Mouse (Mus musculus): ENCODE results near the gene Pax7.
A peak's percentile ranks its signal among the peaks of the same experiment; 100 is the strongest.

The Pax7 gene

GRCm38 (mm10) chr4:139833036-139833634 lies at the start of gene Pax7:
Pax7 (minus strand) TSS chr4:139833528.
- DNase-seq (ENCODE audit: low spot score) = no peak

- no peak for DNase-seq (ENCODE audit: low spot score)
These were observed 48.5 kb upstream of the Pax7 start for GRCm38 (mm10) chr4:139881796-139882195.

- no peak for DNase-seq (ENCODE audit: low spot score)
These were observed 46.0 kb upstream of the Pax7 start for GRCm38 (mm10) chr4:139879324-139879723.

- no peak for DNase-seq (ENCODE audit: low spot score)
These were observed 45.1 kb upstream of the Pax7 start for GRCm38 (mm10) chr4:139878443-139878842.

DNA sequence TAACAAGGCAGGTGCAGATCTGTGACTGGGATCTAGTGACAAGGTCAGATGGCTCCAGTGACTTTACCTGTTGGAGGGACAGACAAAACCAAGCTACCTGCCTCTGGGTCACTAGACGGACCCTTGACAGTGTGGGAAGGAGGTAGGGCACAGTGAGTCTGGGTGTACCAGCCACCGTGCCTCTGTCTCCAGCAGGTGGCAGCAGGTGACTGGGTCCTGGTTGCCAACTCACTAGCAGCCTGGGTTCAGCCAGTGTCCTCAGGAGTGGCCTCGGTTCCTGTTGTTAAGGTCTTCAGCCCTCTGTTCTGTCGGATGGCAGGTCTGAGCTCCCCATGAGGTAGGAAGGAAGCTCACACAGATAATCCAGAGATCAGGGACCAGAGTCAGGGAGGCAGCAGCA lies 43.9 kb upstream of the Pax7 start:
- no peak for DNase-seq (ENCODE audit: low spot score)

DNA sequence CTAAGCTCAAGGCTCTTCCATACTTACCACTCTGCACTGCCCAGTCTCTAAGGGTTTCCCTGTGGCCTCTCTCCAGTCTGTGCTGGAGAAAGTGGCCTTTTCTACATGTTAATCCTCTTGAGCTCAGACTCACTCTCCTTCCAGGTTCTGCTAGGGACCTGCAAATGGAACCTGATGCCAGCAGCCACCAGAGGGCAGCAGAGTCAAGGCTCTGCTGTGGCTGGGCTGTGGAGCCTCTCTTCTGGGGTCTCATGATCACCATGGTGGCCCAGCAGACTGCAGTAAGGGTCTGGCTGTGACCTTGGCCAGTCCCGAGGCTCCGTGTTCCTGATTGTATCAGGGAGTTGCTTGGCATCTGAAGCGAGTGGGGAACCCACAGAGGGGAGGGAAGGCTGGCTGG lies 39.3 kb upstream of the Pax7 start:
- DNase-seq (ENCODE audit: low spot score) = no peak

DNA sequence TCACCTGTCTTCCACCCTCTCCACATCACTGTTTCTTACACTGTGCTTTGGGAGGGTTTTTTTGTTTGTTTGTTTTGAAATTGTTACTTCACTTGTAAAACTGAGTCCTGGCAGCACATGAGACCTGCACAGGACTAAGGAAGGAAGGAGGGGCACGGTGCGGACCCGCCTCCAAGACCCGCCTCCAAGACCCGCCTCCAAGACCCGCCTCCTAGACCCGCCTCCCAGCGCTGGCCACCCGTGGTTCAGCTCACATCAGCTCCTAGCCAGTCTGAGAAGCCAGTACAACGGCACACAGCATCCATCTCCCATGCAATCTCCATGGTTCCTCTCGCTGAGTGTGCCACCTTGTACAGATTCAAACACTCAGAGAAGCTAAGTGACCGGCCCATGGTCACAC lies 38.4 kb upstream of the Pax7 start:
- no peak for DNase-seq (ENCODE audit: low spot score)

- no peak for DNase-seq (ENCODE audit: low spot score)
These were observed 29.9 kb upstream of the Pax7 start for GRCm38 (mm10) chr4:139863218-139863617.

DNA sequence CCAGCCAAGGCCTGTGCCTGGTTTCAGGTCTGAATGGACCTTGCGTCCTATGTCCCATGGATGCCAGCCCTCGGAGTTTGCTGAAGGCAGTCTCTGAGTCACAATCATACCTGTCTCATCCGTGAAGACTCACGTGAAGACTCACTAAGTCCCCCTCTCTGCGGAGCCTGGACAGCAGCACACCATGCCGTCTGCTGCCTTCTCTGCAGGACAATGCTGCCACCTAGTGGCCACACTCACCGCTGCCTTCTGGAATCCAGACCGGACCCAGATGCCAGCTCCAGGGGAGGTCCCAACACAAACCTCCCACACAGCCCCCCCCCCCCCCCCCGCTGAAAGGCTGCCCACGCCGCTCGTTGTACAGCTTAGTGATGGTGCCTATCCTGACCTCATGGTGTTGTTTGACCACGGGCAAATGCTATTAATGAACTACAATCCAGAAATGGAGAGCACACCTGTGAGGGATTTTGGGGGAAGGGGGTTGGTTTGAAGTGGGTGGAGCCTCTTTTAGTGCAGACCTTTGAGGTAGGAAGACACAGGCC lies 25.4 kb upstream of the Pax7 start:
- peak; percentile 74 for DNase-seq (ENCODE audit: low spot score)

GRCm38 (mm10) chr4:139852219-139853035 lies 19.1 kb upstream of the Pax7 start:
- peak; percentile 17 for DNase-seq (ENCODE audit: low spot score)

DNA sequence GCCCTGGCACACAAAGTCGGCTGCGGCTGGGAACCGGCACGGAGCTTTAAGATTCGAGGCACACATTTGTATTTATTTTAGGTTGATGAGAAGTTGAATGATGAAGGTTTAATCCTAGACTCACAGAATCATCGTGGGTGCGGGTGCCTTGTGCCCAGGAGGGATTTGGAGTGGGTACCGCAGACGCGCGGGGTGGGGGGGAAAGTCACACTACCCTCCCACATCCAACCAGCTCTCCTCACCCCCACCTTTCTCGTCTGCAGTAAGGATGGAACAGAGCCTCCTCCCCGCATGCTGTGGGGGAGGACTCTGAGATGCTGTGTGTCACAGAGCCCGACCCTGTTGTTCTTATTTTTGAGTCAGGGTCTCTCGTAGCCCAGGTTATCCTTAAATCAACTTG lies 18.1 kb upstream of the Pax7 start:
- no peak for DNase-seq (ENCODE audit: low spot score)

DNA sequence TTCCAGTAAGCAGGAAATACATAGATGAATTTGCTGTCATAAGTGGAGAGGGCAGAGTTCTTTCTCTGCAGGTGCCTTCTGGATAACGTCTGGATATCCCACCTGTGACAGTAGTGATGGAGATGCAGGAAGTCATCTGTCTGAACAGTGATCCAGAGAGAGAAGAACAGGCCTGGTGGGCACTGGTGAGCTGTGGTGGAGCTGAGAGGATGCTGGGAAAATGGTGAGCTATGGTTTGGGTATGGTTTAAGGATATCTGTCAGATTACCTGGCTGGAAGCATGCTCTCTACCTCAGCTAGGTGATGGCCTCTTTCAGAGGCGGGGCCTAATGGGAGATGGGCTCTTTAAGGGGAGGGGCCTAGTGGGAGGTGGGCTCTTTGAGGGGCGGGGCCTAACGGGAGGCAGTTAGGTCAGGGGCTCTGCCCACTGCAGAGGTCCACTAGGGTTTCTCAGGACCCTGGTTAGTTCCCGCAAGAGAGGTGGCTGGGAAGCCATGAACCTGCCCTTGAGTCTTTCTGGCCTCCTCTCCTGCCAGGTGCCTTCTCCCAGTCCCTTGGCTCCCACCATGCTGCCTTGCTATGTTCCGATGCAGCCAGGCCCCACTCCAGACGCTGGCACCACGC lies 17.3 kb upstream of the Pax7 start:
- DNase-seq (ENCODE audit: low spot score) = no peak

GRCm38 (mm10) chr4:139843456-139843855 lies 10.1 kb upstream of the Pax7 start:
- DNase-seq (ENCODE audit: low spot score) = no peak

DNA sequence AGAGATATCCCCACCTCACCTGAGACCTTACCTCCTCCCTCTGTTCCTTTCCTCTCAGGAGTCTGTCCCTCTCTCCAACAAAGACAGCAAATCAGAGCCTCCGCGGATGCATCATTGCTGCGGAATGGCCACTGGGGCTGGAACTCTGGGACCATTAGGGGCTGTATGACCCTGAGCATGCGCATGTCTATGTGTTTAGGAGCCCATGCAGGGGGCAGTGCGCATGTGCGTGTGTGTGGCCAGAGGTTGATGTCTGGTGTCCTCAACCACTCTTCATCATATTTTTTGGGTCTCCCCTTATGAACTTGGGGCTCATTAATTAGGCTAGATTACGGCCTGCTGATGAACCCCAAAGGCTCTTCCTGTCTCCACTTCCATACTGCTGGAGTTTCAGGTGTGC lies 9.6 kb upstream of the Pax7 start:
- DNase-seq (ENCODE audit: low spot score) = no peak

GRCm38 (mm10) chr4:139840939-139841500 lies 7.7 kb upstream of the Pax7 start:
- DNase-seq (ENCODE audit: low spot score) = no peak

- no peak for DNase-seq (ENCODE audit: low spot score)
These were observed 7.1 kb upstream of the Pax7 start for GRCm38 (mm10) chr4:139840442-139840841.

DNA sequence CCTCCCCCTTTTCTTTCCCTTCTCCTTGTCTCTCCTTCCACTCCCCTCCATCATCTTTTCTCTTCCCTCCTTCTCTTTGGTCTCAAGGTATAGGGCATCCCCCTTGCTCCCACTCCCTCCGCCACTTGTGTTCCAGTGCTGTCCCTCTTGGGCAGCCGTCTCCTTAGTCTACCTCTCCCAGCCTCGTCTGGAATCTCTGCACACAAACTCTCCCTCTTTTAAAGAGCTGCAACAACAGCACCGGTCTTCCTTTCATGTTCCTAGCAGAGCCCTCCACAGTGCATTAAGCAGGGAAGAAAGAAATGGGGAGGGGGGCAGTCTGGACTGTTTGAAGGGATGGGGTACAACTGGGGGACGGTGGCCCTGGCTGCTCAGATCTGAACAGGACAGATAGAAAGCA lies 3.4 kb upstream of the Pax7 start:
- no peak for DNase-seq (ENCODE audit: low spot score)

- DNase-seq (ENCODE audit: low spot score) = no peak
These were observed 2.9 kb upstream of the Pax7 start for GRCm38 (mm10) chr4:139836196-139836595.

- no peak for DNase-seq (ENCODE audit: low spot score)
These were observed 581 bp upstream of the Pax7 start for GRCm38 (mm10) chr4:139833817-139834401.

DNA sequence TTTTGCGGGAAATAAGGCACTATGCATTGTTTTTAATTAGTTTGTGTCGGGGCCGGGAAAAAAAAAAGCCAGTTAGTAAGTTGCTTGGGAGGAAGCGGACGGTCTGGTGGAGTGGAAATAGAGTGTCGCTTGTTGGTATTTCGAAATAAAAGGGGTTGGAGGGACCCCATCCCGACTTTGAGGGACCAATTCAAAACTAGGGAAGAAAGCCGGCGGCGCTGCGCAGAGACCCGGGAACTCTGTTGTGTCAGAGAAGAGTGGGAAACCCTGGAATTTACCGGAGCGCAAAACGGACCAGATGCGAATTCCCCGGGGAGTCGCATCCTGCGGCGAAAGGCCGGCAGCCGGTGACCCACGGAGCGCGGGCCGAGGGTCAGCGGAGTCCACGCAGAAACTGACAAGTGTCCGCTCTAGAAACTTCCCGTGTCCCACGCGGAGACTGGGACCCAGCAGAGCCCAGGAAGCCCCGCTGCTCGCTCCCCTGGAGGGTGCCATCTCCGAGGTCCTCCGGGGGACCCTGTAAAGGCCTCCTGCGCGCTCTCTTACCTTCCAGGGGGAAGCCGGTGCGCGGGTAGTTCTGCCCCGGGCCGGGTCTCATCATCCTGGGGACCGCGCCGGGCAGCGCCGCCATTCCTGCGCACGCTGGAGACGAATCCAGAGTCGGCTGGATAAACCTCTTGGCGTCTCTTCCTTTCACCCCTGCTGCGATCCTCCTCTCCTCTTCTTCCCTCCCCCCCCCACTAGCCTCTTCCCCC lies 870 bp downstream of the Pax7 start:
- DNase-seq (ENCODE audit: low spot score) = no peak

DNA sequence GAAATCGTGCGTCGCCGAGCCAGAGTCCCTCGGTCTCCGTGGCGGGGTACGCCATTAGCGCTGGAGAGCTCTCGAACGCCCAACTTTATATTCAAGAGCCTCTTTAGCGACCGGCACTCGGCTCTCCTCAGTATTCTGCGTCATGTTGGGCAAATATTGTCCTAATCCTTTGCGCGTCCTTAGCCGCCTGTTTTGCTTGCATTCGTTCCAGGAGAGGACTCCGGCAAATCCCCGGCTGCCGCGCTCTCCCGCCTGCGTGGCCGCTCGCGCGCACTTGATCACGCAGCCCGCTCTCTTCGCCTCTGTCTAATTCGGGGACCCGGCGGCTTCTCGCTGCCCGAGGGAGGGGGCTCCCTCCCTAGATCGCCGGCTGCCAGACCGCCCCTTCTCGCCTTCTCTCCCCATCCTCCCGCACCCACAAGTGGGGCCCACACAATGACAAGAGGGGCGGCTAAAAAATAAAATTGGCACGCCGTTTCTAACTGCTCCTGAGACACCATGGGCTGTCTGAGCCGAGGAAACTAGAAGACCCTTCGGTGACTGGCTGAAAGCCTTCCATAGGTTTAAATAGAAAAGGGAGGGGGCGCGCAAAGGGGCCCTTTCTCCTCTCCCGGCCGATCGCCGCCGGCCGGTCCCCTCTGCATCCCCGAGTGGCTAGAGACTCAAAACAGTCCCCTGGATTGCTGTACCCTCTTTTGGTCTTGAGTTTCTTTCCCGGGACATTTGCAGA lies 1.7 kb downstream of the Pax7 start:
- no peak for DNase-seq (ENCODE audit: low spot score)
